Mouse (Mus musculus) central nervous system, embryonic 18 days (tissue): ENCODE measurements around the gene Traf5. TPM values are rescaled to one million over a fixed set of nuclear protein-coding genes. Genes with fewer than 3 reads are reported as not detected.

ENCODE experiments used
- polyA plus RNA-seq: library from polyadenylated mRNA; depleted of rRNA; stranded (reverse); fragments of >200 nt; gene quantifications from 2 replicates; pipeline ENCODE4 v1.2.3, GENCODE M21; 2012; rRNA removed

The Traf5 gene
- polyA plus RNA-seq: 3.0 and 3.1 TPM in 2 replicates

GRCm38 (mm10) chr1:192091806-192092772, at the start of gene Traf5:
Gene Traf5 (minus strand): TSS chr1:192092559.

GRCm38 (mm10) chr1:192137926-192138910, 45.9 kb upstream of the Traf5 start, which contains the start of gene Rcor3:
Gene Rcor3 (minus strand): TSS chr1:192138062.

GRCm38 (mm10) chr1:191977187-191977586, 115.2 kb downstream of the Traf5 start, which contains the start of gene Rd3:
Gene Rd3 (plus strand): TSS chr1:191977370.

Other genes starting within 250 kb of the Traf5 start
- gene Slc30a1, start 185.8 kb downstream of the Traf5 start, polyA plus RNA-seq: 11.5 and 12.0 TPM in 2 replicates
- 1.8 TPM in 2 replicates for gene Rd3, start 115.2 kb downstream of the Traf5 start, polyA plus RNA-seq
- gene Rcor3, start 45.5 kb upstream of the Traf5 start, polyA plus RNA-seq: 40.6 and 41.0 TPM in 2 replicates
- gene Kcnh1, start 98.2 kb upstream of the Traf5 start, polyA plus RNA-seq: 3.1 and 3.6 TPM in 2 replicates